Mouse (Mus musculus) limb, embryonic 11.5 days (tissue): ENCODE results near the gene Slc5a7. TPM values are rescaled to one million over a fixed set of nuclear protein-coding genes. Genes with fewer than 3 reads are reported as not detected.

Experiments used
- ATAC-seq: fragments of 200-750 bp; cut with Nextera tagmentation; 2 replicates; pipeline ENCODE4 v1.8.0; 2017; ENCODE audit warnings: low read depth; ENCODE audit not compliant: insufficient number of reproducible peaks, low FRiP score, low TSS enrichment
- DNase-seq: peaks from one replicate; pipeline ENCODE4 v3.0.0-alpha.2; 2015; ENCODE audit warnings: low spot score
- H3K27ac ChIP-seq: fragments of 300-500 bp; sonication (generic); replicated peaks from 2 replicates; pipeline ENCODE4 v1.5.1; 2014; ENCODE audit warnings: low read depth, mild to moderate bottlenecking, low read length
- H3K27me3 ChIP-seq: fragments of 300-500 bp; sonication (generic); 2 replicates; pipeline ENCODE4 v1.6.1; 2014; ENCODE audit warnings: mild to moderate bottlenecking, low read length, mixed read lengths; ENCODE audit not compliant: control insufficient read depth, insufficient read depth
- H3K36me3 ChIP-seq: fragments of 300-500 bp; sonication (generic); 2 replicates; pipeline ENCODE4 v1.6.1; 2014; ENCODE audit warnings: mild to moderate bottlenecking, low read length, moderate library complexity, mixed read lengths; ENCODE audit not compliant: control insufficient read depth, insufficient read depth
- H3K4me1 ChIP-seq: fragments of 300-500 bp; sonication (generic); 2 replicates; pipeline ENCODE4 v1.6.1; 2014; ENCODE audit warnings: low read length, mixed read lengths; ENCODE audit not compliant: control insufficient read depth, insufficient read depth
- H3K4me2 ChIP-seq: fragments of 300-500 bp; sonication (generic); 2 replicates; pipeline ENCODE4 v1.6.1; 2014; ENCODE audit warnings: low read depth, mild to moderate bottlenecking, moderate library complexity; ENCODE audit not compliant: severe bottlenecking
- H3K4me3 ChIP-seq: fragments of 300-500 bp; sonication (generic); 2 replicates; pipeline ENCODE4 v1.5.1; 2014; ENCODE audit warnings: low read depth, low read length
- H3K9ac ChIP-seq: fragments of 300-500 bp; sonication (generic); 2 replicates; pipeline ENCODE4 v1.6.1; 2014; ENCODE audit warnings: mild to moderate bottlenecking, low read length
- H3K9me3 ChIP-seq: fragments of 300-500 bp; sonication (generic); 2 replicates; pipeline ENCODE4 v1.6.1; 2016; ENCODE audit warnings: low read length; ENCODE audit not compliant: control insufficient read depth
- WGBS: fragments of 180-500 bp; shearing (Covaris S2); extraction: QIAGEN DNeasy Blood & Tissue Kit; methylation state at CpG from one replicate; pipeline ENCODE4 v1.1.7; 2014; 5-methylcytosine and 5-hydroxymethylcytosine counted together
- polyA plus RNA-seq: library from polyadenylated mRNA; unstranded; fragments of >200 nt; fragmentation: Nextera tagmentation; extraction: Ambion mirVana; gene quantifications from 2 replicates; pipeline ENCODE4 v1.2.1, GENCODE M21; 2014

Slc5a7 gene
- polyA plus RNA-seq = 0.13 and 0.44 TPM in 2 replicates

DNA sequence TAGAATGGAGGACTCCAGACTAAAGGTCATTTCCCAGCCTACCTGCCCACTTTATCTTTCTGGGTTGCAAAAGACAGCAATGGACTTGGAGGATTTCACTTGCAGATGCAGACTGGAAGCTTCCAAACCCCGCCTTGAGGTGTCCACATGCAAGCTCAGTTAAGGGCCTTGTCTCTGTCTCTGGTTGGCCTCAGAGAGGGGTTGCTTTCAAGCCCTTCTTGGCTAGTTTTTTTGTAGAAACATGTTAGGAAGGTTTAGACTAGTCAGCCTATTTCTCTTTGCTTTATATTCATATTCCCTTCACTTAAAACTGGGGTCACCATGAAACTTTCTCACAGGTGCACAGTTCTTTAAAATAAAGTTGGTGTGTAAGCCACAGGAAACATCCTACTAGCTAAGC, at the start of gene Slc5a7:
Gene Slc5a7, minus strand, starts transcription at position 101 of the 400 bp plus-strand sequence.
- H3K27ac ChIP-seq = no peak within 1 kb of the TSS
- H3K9me3 ChIP-seq = no peaks in the 10 kb centered on the region
- peak within 1 kb of the TSS; percentile 58 for H3K9ac ChIP-seq
- H3K27me3 ChIP-seq = no peaks in the 10 kb centered on the region
- no peaks in the 10 kb centered on the region for H3K36me3 ChIP-seq
- DNase-seq = no peak
- peak within 1 kb of the TSS; percentile 43 for H3K4me3 ChIP-seq
- ATAC-seq = no peak
- 55% methylated on average over 1 of the region's 1 CpGs for WGBS
- peak within 1 kb of the TSS; percentile 85 for H3K4me2 ChIP-seq
- no peaks in the 10 kb centered on the region for H3K4me1 ChIP-seq

DNA sequence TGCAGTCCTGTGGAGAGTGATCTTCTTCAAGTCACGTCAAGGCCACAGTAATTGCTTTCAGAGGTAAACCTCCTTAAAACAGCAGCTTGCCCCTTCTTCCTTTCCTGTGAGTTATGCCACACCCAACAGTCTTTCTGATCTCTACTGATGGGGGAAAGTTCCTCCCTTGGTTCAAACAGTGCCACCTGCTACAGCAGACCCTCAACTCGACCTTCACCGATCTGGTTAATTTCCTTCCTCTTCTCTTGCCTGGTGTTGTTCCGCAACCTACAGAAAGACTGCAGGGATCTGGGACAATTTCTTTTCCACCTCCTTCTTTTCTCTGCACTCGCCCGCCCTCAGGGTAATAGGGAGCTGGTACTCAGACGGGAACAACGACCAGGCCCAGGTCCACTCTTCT, 48.8 kb upstream of the Slc5a7 start:
- no peak for ATAC-seq

DNA sequence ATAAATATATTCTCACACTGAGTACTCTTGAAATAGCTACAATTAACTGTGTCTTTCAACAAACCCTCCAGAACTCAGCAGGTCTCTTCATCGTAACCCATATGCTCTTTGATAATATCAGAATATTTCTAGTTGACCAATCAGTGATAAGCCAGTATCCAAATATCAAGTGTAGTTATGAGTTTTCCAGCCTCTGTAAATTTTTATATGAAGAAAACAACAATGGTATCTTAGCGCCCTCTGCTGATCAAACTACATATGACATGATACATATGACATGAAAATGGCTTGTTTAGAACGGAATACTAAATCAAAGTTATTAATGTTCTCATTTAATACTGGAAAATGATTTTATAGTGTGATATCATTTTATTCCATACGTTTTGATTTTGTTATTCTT, 44.6 kb upstream of the Slc5a7 start:
- Histone ChIP-seq H3K9me3 (no peaks in the 10 kb centered on the region), H3K4me3 (no peak overlapping the region), H3K4me2 (no peak overlapping the region), H3K27me3 (no peaks in the 10 kb centered on the region), H3K27ac (no peak overlapping the region), H3K36me3 (no peaks in the 10 kb centered on the region), H3K4me1 (no peaks in the 10 kb centered on the region), H3K9ac (no peak overlapping the region)
- DNase-seq (no peak), ATAC-seq (no peak)
- 25% methylated on average over 4 of the region's 4 CpGs for WGBS

More for the DNA sequence above, 48.8 kb upstream of the Slc5a7 start:
- Histone ChIP-seq H3K9me3 (no peaks in the 10 kb centered on the region), H3K4me1 (no peaks in the 10 kb centered on the region), H3K4me2 (no peak overlapping the region), H3K9ac (no peak overlapping the region), H3K27ac (no peak overlapping the region), H3K36me3 (no peaks in the 10 kb centered on the region), H3K4me3 (no peak overlapping the region), H3K27me3 (no peaks in the 10 kb centered on the region)
- 81% methylated on average over 8 of the region's 8 CpGs for WGBS
- DNase-seq = no peak

DNA sequence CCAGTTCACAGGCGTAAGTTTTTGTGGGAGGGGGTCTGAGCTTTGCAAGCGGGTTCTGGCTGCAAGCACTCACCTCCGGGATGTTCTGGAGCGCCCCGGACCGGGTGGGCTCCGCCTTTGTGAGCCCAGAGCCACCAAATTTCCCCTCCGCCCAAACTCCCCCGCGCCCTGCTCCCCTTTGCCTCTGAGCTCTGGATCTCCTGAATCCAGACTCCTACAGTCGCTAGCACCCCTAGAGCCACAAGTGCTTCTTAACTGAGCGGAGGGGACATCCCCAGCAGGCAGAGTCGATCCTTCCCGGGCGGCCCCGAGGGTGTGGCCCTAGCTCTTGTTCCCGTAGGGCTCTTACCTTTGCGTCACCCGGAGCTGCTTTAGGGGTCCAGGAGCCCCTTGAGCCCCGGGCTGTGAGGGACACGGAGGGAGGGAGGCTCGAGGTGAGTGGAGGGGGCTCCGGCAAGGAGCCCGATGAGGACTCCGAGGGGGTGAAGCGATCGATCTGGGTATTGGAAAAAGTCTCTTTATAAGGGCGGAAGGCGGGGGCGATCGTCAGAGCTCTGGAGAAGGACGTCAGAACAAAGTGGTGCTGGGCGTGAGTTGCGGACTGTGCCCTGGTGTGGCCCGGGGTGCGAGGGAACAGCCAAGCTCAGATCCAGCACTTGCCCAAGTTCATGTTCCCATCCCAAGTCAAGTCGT, 456 bp downstream of the Slc5a7 start:
- Histone ChIP-seq H3K4me3 (peak overlapping the region; percentile 43), H3K36me3 (no peaks in the 10 kb centered on the region), H3K4me1 (no peaks in the 10 kb centered on the region), H3K9ac (peak overlapping the region; percentile 58), H3K27me3 (no peaks in the 10 kb centered on the region), H3K9me3 (no peaks in the 10 kb centered on the region), H3K4me2 (peak overlapping the region; percentile 85), H3K27ac (no peak overlapping the region)
- WGBS = 2% methylated on average over 37 of the region's 37 CpGs
- DNase-seq = peak; percentile 62
- no peak; the same call in 1 of the 2 replicates for ATAC-seq

DNA sequence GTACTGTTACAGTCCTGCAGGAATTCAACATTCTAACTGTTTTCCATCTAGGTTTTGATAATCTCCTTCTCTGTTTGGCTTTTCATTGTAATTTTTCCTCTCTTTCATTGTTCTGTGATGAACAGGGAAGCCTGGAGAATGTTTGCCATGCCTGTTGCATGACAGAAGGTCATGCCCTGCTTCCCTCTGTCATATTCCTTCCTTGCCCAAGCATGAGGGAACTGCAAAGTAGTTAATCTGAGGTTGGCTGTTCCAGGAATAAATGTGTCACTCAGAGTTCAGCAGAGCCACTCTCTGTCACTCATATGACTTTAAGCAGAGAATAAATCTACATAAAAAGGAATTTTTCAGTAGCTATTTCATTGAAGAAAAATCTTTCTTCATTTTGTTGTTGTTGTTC, 48.1 kb downstream of the Slc5a7 start:
- Histone ChIP-seq H3K4me1 (no peaks in the 10 kb centered on the region), H3K9me3 (no peaks in the 10 kb centered on the region), H3K27me3 (no peaks in the 10 kb centered on the region), H3K9ac (no peak overlapping the region), H3K4me2 (no peak overlapping the region), H3K27ac (no peak overlapping the region), H3K4me3 (no peak overlapping the region), H3K36me3 (no peaks in the 10 kb centered on the region)
- ATAC-seq (no peak), DNase-seq (no peak)

DNA sequence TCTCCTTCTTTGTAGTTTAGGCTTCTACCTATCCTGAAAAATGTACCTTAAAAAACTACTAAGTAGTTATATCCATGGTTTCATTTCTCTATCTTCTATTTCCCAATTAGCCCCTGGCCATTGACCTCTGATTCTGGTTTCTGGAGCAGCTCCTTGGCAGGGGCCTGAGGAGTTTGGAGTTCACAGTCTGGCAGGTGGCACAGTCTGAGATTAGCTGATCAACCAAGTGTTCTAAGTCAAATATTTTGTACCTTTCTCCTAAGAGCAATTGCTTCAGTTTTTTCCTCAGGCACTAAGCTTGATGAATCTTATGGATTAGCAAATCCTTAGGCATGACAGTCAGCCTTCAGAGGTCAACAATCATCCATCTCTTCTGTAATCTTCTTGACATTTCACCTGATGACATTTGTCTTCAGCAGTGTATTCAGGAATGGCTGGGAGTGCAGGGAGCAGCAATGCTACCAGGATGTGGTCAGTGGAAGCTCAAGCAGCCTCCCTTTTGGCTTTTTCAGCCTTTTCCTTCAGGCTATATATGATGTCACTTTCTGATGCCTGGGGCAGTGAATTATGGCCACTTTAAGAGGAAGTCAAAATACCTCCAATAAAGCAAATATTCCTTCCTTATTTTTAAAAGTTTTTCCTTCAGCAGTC, 55.1 kb downstream of the Slc5a7 start:
- H3K27ac ChIP-seq = no peak overlapping the region
- no peaks in the 10 kb centered on the region for H3K4me1 ChIP-seq
- ATAC-seq (no peak), DNase-seq (no peak)
- no peaks in the 10 kb centered on the region for H3K9me3 ChIP-seq
- no peak overlapping the region for H3K4me2 ChIP-seq
- H3K4me3 ChIP-seq = no peak overlapping the region
- no peaks in the 10 kb centered on the region for H3K27me3 ChIP-seq
- no peaks in the 10 kb centered on the region for H3K36me3 ChIP-seq
- H3K9ac ChIP-seq = no peak overlapping the region

DNA sequence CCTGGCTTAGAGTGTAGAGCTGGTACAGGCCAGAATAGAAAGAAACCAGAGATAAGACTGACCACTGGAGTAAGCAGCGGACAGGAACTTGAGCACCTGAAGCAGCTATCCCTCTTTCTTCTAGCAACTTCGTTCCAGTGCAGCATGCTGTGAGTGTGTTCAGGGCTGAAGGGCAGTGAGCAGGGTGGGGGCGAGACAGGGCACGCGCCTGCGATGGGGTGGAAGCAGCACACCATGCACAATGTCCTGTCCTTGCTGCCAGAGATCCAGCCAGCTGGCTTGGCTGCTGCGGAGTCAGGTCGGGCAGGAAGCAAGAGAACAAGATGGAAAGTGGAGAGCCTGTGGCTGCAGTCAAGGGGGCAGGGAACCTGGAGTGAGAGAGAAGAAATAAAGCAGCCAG, 59.4 kb downstream of the Slc5a7 start:
- Histone ChIP-seq H3K27me3 (no peaks in the 10 kb centered on the region), H3K36me3 (no peaks in the 10 kb centered on the region), H3K9me3 (no peaks in the 10 kb centered on the region), H3K4me3 (no peak overlapping the region), H3K4me2 (no peak overlapping the region), H3K4me1 (no peaks in the 10 kb centered on the region), H3K27ac (no peak overlapping the region), H3K9ac (no peak overlapping the region)
- WGBS = 83% methylated on average over 8 of the region's 8 CpGs
- DNase-seq (no peak), ATAC-seq (no peak)
